Mouse (Mus musculus) hindbrain, embryonic 13.5 days (tissue): ENCODE measurements at regions not wholly inside any gene's neighbourhood (a gene's known extent, or its start where the extent isn't known, plus 50 kb on each side); places are given as distances from the start of the nearest gene placed in this dataset.

Experiments
- ATAC-seq: fragments of 200-750 bp; cut with Nextera tagmentation; 2 replicates; pipeline ENCODE4 v1.8.0; 2017; ENCODE audit warnings: moderate TSS enrichment; ENCODE audit not compliant: low FRiP score
- H3K27ac ChIP-seq: fragments of 300-500 bp; sonication (generic); 2 replicates; pipeline ENCODE4 v1.5.1; 2015; ENCODE audit warnings: inconsistent platforms, mild to moderate bottlenecking, moderate library complexity
- H3K27me3 ChIP-seq: fragments of 300-500 bp; sonication (generic); 2 replicates; pipeline ENCODE4 v1.6.1; 2015; ENCODE audit warnings: mild to moderate bottlenecking, inconsistent platforms
- H3K36me3 ChIP-seq: fragments of 300-500 bp; sonication (generic); 2 replicates; pipeline ENCODE4 v1.6.1; 2015; ENCODE audit warnings: mild to moderate bottlenecking, inconsistent platforms
- H3K4me1 ChIP-seq: fragments of 300-500 bp; sonication (generic); replicated peaks from 2 replicates; pipeline ENCODE4 v1.6.1; 2015; ENCODE audit warnings: inconsistent platforms
- H3K4me2 ChIP-seq: fragments of 300-500 bp; sonication (generic); 2 replicates; pipeline ENCODE4 v1.6.1; 2015; ENCODE audit warnings: inconsistent platforms, mild to moderate bottlenecking, moderate library complexity
- H3K4me3 ChIP-seq: fragments of 300-500 bp; sonication (generic); 2 replicates; pipeline ENCODE4 v1.5.1; 2015; ENCODE audit warnings: mild to moderate bottlenecking, inconsistent platforms
- H3K9ac ChIP-seq: fragments of 300-500 bp; sonication (generic); 2 replicates; pipeline ENCODE4 v1.6.1; 2015; ENCODE audit warnings: mild to moderate bottlenecking, inconsistent platforms
- H3K9me3 ChIP-seq: fragments of 300-500 bp; sonication (generic); 2 replicates; pipeline ENCODE4 v1.6.1; 2016; ENCODE audit warnings: inconsistent platforms
- WGBS: fragments of 180-500 bp; shearing (Covaris S2); methylation state at CpG from one replicate; pipeline ENCODE4 v1.1.7; 2015; 5-methylcytosine and 5-hydroxymethylcytosine counted together

GRCm38 (mm10) chr3:156205246-156205645, 356.3 kb upstream of the Negr1 start:
- H3K4me3 ChIP-seq = no peak overlapping the region
- no peak overlapping the region for H3K4me2 ChIP-seq
- 96% methylated on average over 3 of the region's 3 CpGs for WGBS
- ATAC-seq = no peak
- H3K27me3 ChIP-seq = no peaks in the 10 kb centered on the region
- no peak overlapping the region for H3K27ac ChIP-seq
- no peaks in the 10 kb centered on the region for H3K4me1 ChIP-seq
- no peak overlapping the region for H3K9ac ChIP-seq
- H3K36me3 ChIP-seq = no peaks in the 10 kb centered on the region
- H3K9me3 ChIP-seq = no peaks in the 10 kb centered on the region

- no peak for ATAC-seq
These were observed 353.2 kb upstream of the Negr1 start for GRCm38 (mm10) chr3:156208420-156208819.

GRCm38 (mm10) chr3:156210827-156211226, 350.8 kb upstream of the Negr1 start:
- no peak overlapping the region for H3K4me3 ChIP-seq
- no peak overlapping the region for H3K27ac ChIP-seq
- no peaks in the 10 kb centered on the region for H3K27me3 ChIP-seq
- no peaks in the 10 kb centered on the region for H3K9me3 ChIP-seq
- no peak overlapping the region for H3K4me2 ChIP-seq
- H3K36me3 ChIP-seq = no peaks in the 10 kb centered on the region
- no peaks in the 10 kb centered on the region for H3K4me1 ChIP-seq
- no peak for ATAC-seq
- 72% methylated on average over 4 of the region's 4 CpGs for WGBS
- H3K9ac ChIP-seq = no peak overlapping the region

More at GRCm38 (mm10) chr3:156208420-156208819, 353.2 kb upstream of the Negr1 start:
- Histone ChIP-seq H3K27ac (no peak overlapping the region), H3K9ac (no peak overlapping the region), H3K36me3 (no peaks in the 10 kb centered on the region), H3K4me2 (no peak overlapping the region), H3K4me3 (no peak overlapping the region), H3K4me1 (no peaks in the 10 kb centered on the region), H3K27me3 (no peaks in the 10 kb centered on the region), H3K9me3 (no peaks in the 10 kb centered on the region)
- 57% methylated on average over 1 of the region's 1 CpGs for WGBS

GRCm38 (mm10) chr3:156214823-156215222, 346.8 kb upstream of the Negr1 start:
- Histone ChIP-seq H3K36me3 (no peaks in the 10 kb centered on the region), H3K4me3 (no peak overlapping the region), H3K9me3 (no peaks in the 10 kb centered on the region), H3K9ac (no peak overlapping the region), H3K27ac (no peak overlapping the region), H3K4me2 (no peak overlapping the region), H3K4me1 (no peaks in the 10 kb centered on the region), H3K27me3 (no peaks in the 10 kb centered on the region)
- WGBS = 70% methylated on average over 1 of the region's 1 CpGs
- no peak for ATAC-seq

GRCm38 (mm10) chr3:156232111-156232510, 329.5 kb upstream of the Negr1 start:
- Histone ChIP-seq H3K36me3 (no peaks in the 10 kb centered on the region), H3K27me3 (no peaks in the 10 kb centered on the region), H3K4me3 (no peak overlapping the region), H3K4me2 (no peak overlapping the region), H3K4me1 (no peaks in the 10 kb centered on the region), H3K9ac (no peak overlapping the region), H3K27ac (no peak overlapping the region), H3K9me3 (no peaks in the 10 kb centered on the region)
- WGBS = 84% methylated on average over 2 of the region's 2 CpGs
- no peak for ATAC-seq

GRCm38 (mm10) chr3:156235955-156236354, 325.6 kb upstream of the Negr1 start:
- H3K4me2 ChIP-seq = no peak overlapping the region
- H3K27me3 ChIP-seq = no peaks in the 10 kb centered on the region
- no peaks in the 10 kb centered on the region for H3K9me3 ChIP-seq
- no peak for ATAC-seq
- H3K9ac ChIP-seq = no peak overlapping the region
- H3K4me3 ChIP-seq = no peak overlapping the region
- no peaks in the 10 kb centered on the region for H3K4me1 ChIP-seq
- WGBS = 98% methylated on average over 4 of the region's 4 CpGs
- no peak overlapping the region for H3K27ac ChIP-seq
- H3K36me3 ChIP-seq = no peaks in the 10 kb centered on the region

- Histone ChIP-seq H3K9ac (no peak overlapping the region), H3K27ac (no peak overlapping the region), H3K4me3 (no peak overlapping the region), H3K4me2 (no peak overlapping the region), H3K36me3 (no peaks in the 10 kb centered on the region), H3K27me3 (no peaks in the 10 kb centered on the region), H3K9me3 (no peaks in the 10 kb centered on the region), H3K4me1 (peaks cover 7% of the 10 kb centered on the region)
- no peak for ATAC-seq
- WGBS = 73% methylated on average over 6 of the region's 6 CpGs
These were observed 309.2 kb upstream of the Negr1 start for GRCm38 (mm10) chr3:156252256-156252861.

- Histone ChIP-seq H3K27me3 (no peaks in the 10 kb centered on the region), H3K9ac (no peak overlapping the region), H3K4me3 (no peak overlapping the region), H3K27ac (no peak overlapping the region), H3K9me3 (no peaks in the 10 kb centered on the region), H3K4me1 (peaks cover 7% of the 10 kb centered on the region), H3K36me3 (no peaks in the 10 kb centered on the region), H3K4me2 (no peak overlapping the region)
- 0 out of 2 replicates have a peak, but pooled peaks have one; percentile 21 for ATAC-seq
- 67% methylated on average over 7 of the region's 7 CpGs for WGBS
These were observed 308.2 kb upstream of the Negr1 start for GRCm38 (mm10) chr3:156253172-156253934.

- no peaks in the 10 kb centered on the region for H3K27me3 ChIP-seq
- H3K9me3 ChIP-seq = no peaks in the 10 kb centered on the region
- H3K4me3 ChIP-seq = no peak overlapping the region
- H3K9ac ChIP-seq = no peak overlapping the region
- H3K4me2 ChIP-seq = no peak overlapping the region
- ATAC-seq = no peak
- peaks cover 7% of the 10 kb centered on the region for H3K4me1 ChIP-seq
- WGBS = 94% methylated on average over 7 of the region's 7 CpGs
- H3K27ac ChIP-seq = no peak overlapping the region
- H3K36me3 ChIP-seq = no peaks in the 10 kb centered on the region
These were observed 304.9 kb upstream of the Negr1 start for GRCm38 (mm10) chr3:156256719-156257118.

GRCm38 (mm10) chr3:156264654-156265053, 296.9 kb upstream of the Negr1 start:
- 96% methylated on average over 6 of the region's 6 CpGs for WGBS
- no peak for ATAC-seq
- Histone ChIP-seq H3K9me3 (no peaks in the 10 kb centered on the region), H3K9ac (no peak overlapping the region), H3K4me3 (no peak overlapping the region), H3K27me3 (no peaks in the 10 kb centered on the region), H3K36me3 (no peaks in the 10 kb centered on the region), H3K27ac (no peak overlapping the region), H3K4me1 (no peaks in the 10 kb centered on the region), H3K4me2 (no peak overlapping the region)

- Histone ChIP-seq H3K9me3 (no peaks in the 10 kb centered on the region), H3K27ac (no peak overlapping the region), H3K4me1 (no peaks in the 10 kb centered on the region), H3K36me3 (no peaks in the 10 kb centered on the region), H3K4me3 (no peak overlapping the region), H3K27me3 (no peaks in the 10 kb centered on the region), H3K9ac (no peak overlapping the region), H3K4me2 (no peak overlapping the region)
- WGBS = 54% methylated on average over 4 of the region's 4 CpGs
- no peak for ATAC-seq
These were observed 293.9 kb upstream of the Negr1 start for GRCm38 (mm10) chr3:156267727-156268126.

GRCm38 (mm10) chr3:156299984-156300770, 261.4 kb upstream of the Negr1 start:
- Histone ChIP-seq H3K9me3 (no peaks in the 10 kb centered on the region), H3K4me3 (no peak overlapping the region), H3K4me2 (no peak overlapping the region), H3K36me3 (no peaks in the 10 kb centered on the region), H3K4me1 (peaks cover 11% of the 10 kb centered on the region), H3K27ac (no peak overlapping the region), H3K27me3 (no peaks in the 10 kb centered on the region), H3K9ac (no peak overlapping the region)
- 53% methylated on average over 3 of the region's 3 CpGs for WGBS
- peak; percentile 80 for ATAC-seq
